Mouse (Mus musculus) cerebellum, adult (tissue): ENCODE results near the gene Ano9.

ENCODE experiments used
- ATAC-seq: cut with Nextera tagmentation; 2 replicates; pipeline ENCODE4 v1.9.2; 2017; ENCODE audit warnings: mild to moderate bottlenecking, moderate library complexity, mixed read lengths; ENCODE audit not compliant: insufficient number of reproducible peaks, low FRiP score, low TSS enrichment

Ano9 gene

GRCm38 (mm10) chr7:141064576-141064975 is 53.0 kb downstream of the Ano9 start:
- ATAC-seq, result no peak

GRCm38 (mm10) chr7:141064175-141064574 is 53.4 kb downstream of the Ano9 start:
- no peak for ATAC-seq

- no peak for ATAC-seq
Observed at GRCm38 (mm10) chr7:141063353-141063752, 54.3 kb downstream of the Ano9 start.

- ATAC-seq, result peak; percentile 53; the same call in 1 of the 2 replicates
Observed at GRCm38 (mm10) chr7:141062525-141062924, 55.1 kb downstream of the Ano9 start.

- no peak for ATAC-seq
Observed at GRCm38 (mm10) chr7:141061269-141061692, 56.3 kb downstream of the Ano9 start.

GRCm38 (mm10) chr7:141060426-141061242 is 57.0 kb downstream of the Ano9 start, which contains the start of gene B4galnt4:
Gene B4galnt4 (plus strand): TSS chr7:141061104.
- peak; percentile 92 for ATAC-seq

GRCm38 (mm10) chr7:141059929-141060328 is 57.7 kb downstream of the Ano9 start:
- no peak for ATAC-seq

- no peak for ATAC-seq
Observed at GRCm38 (mm10) chr7:141058601-141059341, 58.8 kb downstream of the Ano9 start.

GRCm38 (mm10) chr7:141057541-141057940 is 60.1 kb downstream of the Ano9 start:
- no peak for ATAC-seq

GRCm38 (mm10) chr7:141056976-141057375 is 60.6 kb downstream of the Ano9 start:
- no peak for ATAC-seq

- ATAC-seq, result no peak
Observed at GRCm38 (mm10) chr7:141055785-141056184, 61.8 kb downstream of the Ano9 start.

- no peak for ATAC-seq
Observed at GRCm38 (mm10) chr7:141052421-141052820, 65.2 kb downstream of the Ano9 start.

- ATAC-seq, result no peak
Observed at GRCm38 (mm10) chr7:141052016-141052415, 65.6 kb downstream of the Ano9 start.
